Mouse (Mus musculus): ENCODE data around the gene Capn11. TPM values are rescaled to one million over a fixed set of nuclear protein-coding genes. Genes with fewer than 3 reads are reported as not detected.
A peak's percentile ranks its signal among the peaks of the same experiment; 100 is the strongest.

The Capn11 gene
- polyA plus RNA-seq, 1 experiment from 2014 or later: 0.26 TPM

GRCm38 (mm10) chr17:45596631-45597396, 62.3 kb downstream of the Capn11 start:
- Histone ChIP-seq H3K4me3 (no peak overlapping the region), H3K4me1 (replicated peaks) (peaks cover 75% of the 10 kb centered on the region), H3K27ac (peak overlapping the region; percentile 75), H3K27me3 (peaks cover 10% of the 10 kb centered on the region; the same call in 1 of the 2 replicates), H3K9me3 (replicated peaks) (no peaks in the 10 kb centered on the region), H3K4me2 (peak overlapping the region; percentile 12; the same call in 1 of the 2 replicates), H3K9ac (no peak overlapping the region), H3K36me3 (no peaks in the 10 kb centered on the region)
- ATAC-seq (replicated peaks; ENCODE audit: insufficient number of reproducible peaks, insufficient read depth, low FRiP score, low read depth): peak; percentile 59
- 34% methylated on average over 11 of the region's 11 CpGs for WGBS

DNA sequence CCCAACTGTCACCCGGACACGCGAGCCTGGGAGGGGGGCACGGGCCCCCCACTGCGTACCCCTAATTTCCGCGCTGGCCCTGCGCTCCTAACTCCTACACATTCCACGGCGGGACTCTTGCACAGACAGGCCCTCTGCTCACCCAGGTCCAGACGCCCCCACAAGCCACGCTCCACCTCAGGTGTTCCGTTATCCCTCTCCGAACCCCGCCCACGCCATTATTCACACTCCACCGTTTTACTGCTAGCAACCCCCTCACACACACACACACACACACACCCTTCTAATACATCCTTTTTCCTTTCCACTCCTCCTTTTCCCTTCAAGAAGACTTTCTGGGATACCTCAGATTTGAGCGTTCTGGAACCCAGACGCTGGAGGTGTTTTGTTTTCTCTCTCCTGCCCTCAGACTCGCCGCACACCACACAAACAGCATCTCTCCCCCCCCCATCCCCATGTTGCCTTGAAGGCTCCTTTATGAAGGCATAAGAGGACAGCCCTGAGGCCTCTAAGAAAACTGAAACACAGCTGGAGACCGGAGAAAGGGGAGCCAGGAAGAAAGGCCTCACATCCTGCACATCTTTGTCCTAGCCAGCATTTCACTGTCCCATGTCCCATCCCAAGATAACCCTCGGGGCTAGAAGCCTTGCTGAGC, 63.3 kb downstream of the Capn11 start:
- H3K36me3 ChIP-seq: no peaks in the 10 kb centered on the region
- H3K9ac ChIP-seq: peak overlapping the region; percentile 85
- no peaks in the 10 kb centered on the region for H3K9me3 ChIP-seq (replicated peaks)
- ATAC-seq (replicated peaks; ENCODE audit: insufficient number of reproducible peaks, insufficient read depth, low FRiP score, low read depth): no peak
- WGBS: 15% methylated on average over 23 of the region's 23 CpGs
- H3K27ac ChIP-seq: peak overlapping the region; percentile 75
- peak overlapping the region; percentile 76 for H3K4me3 ChIP-seq
- H3K4me2 ChIP-seq: peak overlapping the region; percentile 99
- peaks cover 76% of the 10 kb centered on the region for H3K4me1 ChIP-seq (replicated peaks)
- peaks cover 5% of the 10 kb centered on the region; the same call in 1 of the 2 replicates for H3K27me3 ChIP-seq

DNA sequence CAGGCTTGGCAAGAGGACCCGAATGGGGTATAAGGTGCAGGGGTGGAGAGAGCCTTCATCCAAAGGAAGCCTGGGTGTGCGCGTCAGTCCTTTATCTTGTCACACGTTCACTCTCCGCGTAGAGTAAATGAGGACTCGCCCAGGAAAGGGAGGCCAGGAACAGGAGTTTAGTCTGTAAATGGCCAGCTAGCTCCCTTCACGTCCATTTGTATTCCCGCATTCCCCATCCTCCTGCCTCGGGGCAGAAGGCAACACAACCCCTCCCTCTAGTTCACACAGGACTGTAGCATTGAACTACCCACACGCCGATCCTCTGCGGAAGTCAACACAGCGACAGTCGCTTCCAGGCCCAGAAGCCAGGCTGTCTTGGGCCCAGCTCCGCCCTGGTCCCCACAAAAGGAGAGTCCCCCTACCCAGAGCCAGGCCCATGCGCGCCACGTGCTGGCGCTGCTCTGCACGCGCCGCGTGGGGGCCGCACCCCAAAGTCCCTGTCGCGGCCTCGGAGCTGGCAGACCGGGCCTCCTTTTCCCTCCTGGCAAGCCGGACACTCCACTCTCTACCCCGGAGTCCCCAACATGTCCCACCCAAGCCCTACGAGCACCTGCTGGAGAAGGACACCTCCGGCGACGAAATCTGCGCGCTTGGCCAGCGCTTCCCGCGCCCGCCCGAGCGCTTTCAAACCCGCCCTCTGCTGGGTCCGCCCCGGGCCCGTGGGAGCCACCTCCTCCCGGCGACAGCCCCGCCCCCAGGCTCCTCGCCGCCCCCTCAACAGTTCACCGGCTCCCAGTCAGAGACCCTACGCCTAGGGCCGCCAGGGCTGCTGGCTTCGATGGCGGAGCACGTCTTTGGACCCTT, 64.0 kb downstream of the Capn11 start:
- Histone ChIP-seq H3K4me1 (replicated peaks) (peaks cover 76% of the 10 kb centered on the region), H3K4me3 (peak overlapping the region; percentile 76), H3K9me3 (replicated peaks) (no peaks in the 10 kb centered on the region), H3K36me3 (no peaks in the 10 kb centered on the region), H3K27ac (peak overlapping the region; percentile 75), H3K9ac (peak overlapping the region; percentile 85), H3K27me3 (no peaks in the 10 kb centered on the region; the same call in 1 of the 2 replicates), H3K4me2 (peak overlapping the region; percentile 99)
- ATAC-seq (replicated peaks; ENCODE audit: insufficient number of reproducible peaks, insufficient read depth, low FRiP score, low read depth): peak; percentile 67
- WGBS: under 1% methylated on average over 58 of the region's 58 CpGs

- 46% methylated on average over 8 of the region's 8 CpGs for WGBS
- H3K27me3 ChIP-seq: no peaks in the 10 kb centered on the region; the same call in 1 of the 2 replicates
- no peaks in the 10 kb centered on the region for H3K9me3 ChIP-seq (replicated peaks)
- H3K4me2 ChIP-seq: peak overlapping the region; percentile 99
- H3K4me3 ChIP-seq: peak overlapping the region; percentile 76
- peak overlapping the region; percentile 85; the same call in 1 of the 2 replicates for H3K9ac ChIP-seq
- peaks cover 9% of the 10 kb centered on the region; the same call in 1 of the 2 replicates for H3K36me3 ChIP-seq
- ATAC-seq (replicated peaks; ENCODE audit: insufficient number of reproducible peaks, insufficient read depth, low FRiP score, low read depth): no peak
- no peak overlapping the region for H3K27ac ChIP-seq
- H3K4me1 ChIP-seq (replicated peaks): peaks cover 69% of the 10 kb centered on the region
These were observed 64.9 kb downstream of the Capn11 start for GRCm38 (mm10) chr17:45594195-45594594.

- H3K27ac ChIP-seq: peak overlapping the region; percentile 84; the same call in 1 of the 2 replicates
- H3K4me2 ChIP-seq: peak overlapping the region; percentile 99
- H3K9ac ChIP-seq: peak overlapping the region; percentile 85
- H3K36me3 ChIP-seq: peaks cover 15% of the 10 kb centered on the region; the same call in 1 of the 2 replicates
- H3K4me3 ChIP-seq: peak overlapping the region; percentile 76
- H3K9me3 ChIP-seq (replicated peaks): no peaks in the 10 kb centered on the region
- ATAC-seq (replicated peaks; ENCODE audit: insufficient number of reproducible peaks, insufficient read depth, low FRiP score, low read depth): no peak
- 33% methylated on average over 8 of the region's 8 CpGs for WGBS
- H3K4me1 ChIP-seq (replicated peaks): peaks cover 67% of the 10 kb centered on the region
- no peaks in the 10 kb centered on the region; the same call in 1 of the 2 replicates for H3K27me3 ChIP-seq
These were observed 65.6 kb downstream of the Capn11 start for GRCm38 (mm10) chr17:45593479-45593878.

GRCm38 (mm10) chr17:45592606-45593431, 66.3 kb downstream of the Capn11 start:
- 37% methylated on average over 8 of the region's 8 CpGs for WGBS
- Histone ChIP-seq H3K27me3 (no peaks in the 10 kb centered on the region; the same call in 1 of the 2 replicates), H3K4me2 (peak overlapping the region; percentile 99), H3K4me1 (replicated peaks) (peaks cover 64% of the 10 kb centered on the region), H3K27ac (peak overlapping the region; percentile 84), H3K4me3 (peak overlapping the region; percentile 76), H3K36me3 (peaks cover 19% of the 10 kb centered on the region; the same call in 1 of the 2 replicates), H3K9me3 (replicated peaks) (no peaks in the 10 kb centered on the region), H3K9ac (peak overlapping the region; percentile 85)
- no peak for ATAC-seq (replicated peaks; ENCODE audit: insufficient number of reproducible peaks, insufficient read depth, low FRiP score, low read depth)

DNA sequence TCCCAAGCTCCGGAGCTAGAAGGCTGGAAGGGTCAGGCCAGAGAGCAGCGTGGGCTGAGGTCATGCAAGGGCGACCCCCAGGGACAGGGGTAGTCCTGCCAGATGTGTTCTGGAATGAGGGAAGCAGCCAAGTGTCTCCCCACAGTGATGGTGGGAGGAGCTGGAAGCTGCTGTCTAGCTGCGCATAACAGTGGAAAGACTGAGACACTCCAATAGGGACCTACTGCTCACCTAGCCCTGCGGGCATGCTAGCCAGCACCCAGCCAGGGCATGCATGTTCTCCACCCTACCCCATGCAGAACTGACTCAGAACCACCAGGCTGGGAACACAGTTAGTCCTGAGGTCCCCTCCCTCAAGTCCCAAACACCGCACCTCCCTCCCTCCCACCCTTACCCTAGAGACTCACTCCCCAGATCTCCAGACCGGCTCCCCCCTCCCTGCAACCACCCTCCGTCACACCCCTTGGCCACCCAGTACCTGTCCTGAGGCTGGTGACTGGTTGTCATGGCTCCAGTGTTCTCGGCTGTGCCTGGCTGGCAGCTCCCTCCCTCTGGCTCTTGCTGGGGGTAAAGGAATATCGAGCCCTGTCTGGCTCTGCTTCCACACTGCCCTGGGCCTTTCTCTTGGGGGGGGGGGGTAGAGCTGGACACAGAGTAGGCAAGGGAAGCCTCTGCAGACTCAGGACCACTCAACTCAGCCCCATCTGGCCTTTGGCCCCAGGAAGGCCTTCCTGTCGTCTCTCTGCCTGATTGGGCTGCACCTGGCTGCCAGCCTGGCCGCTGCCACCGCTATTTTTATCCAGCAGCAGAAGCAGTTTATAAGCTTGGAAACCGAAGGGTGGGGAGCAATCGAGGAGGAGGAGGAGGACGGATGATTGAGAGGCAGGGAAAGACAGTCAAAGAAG, 67.2 kb downstream of the Capn11 start:
- ATAC-seq (replicated peaks; ENCODE audit: insufficient number of reproducible peaks, insufficient read depth, low FRiP score, low read depth): no peak
- H3K27me3 ChIP-seq: no peaks in the 10 kb centered on the region; the same call in 1 of the 2 replicates
- 0 out of 2 replicates have a peak, but pooled peaks cover under 1% of the 10 kb centered on the region for H3K9me3 ChIP-seq (replicated peaks)
- peak overlapping the region; percentile 99 for H3K4me2 ChIP-seq
- H3K4me3 ChIP-seq: peak overlapping the region; percentile 76
- peaks cover 27% of the 10 kb centered on the region for H3K36me3 ChIP-seq
- H3K27ac ChIP-seq: peak overlapping the region; percentile 84
- peaks cover 61% of the 10 kb centered on the region for H3K4me1 ChIP-seq (replicated peaks)
- H3K9ac ChIP-seq: peak overlapping the region; percentile 85
- 39% methylated on average over 16 of the region's 16 CpGs for WGBS

DNA sequence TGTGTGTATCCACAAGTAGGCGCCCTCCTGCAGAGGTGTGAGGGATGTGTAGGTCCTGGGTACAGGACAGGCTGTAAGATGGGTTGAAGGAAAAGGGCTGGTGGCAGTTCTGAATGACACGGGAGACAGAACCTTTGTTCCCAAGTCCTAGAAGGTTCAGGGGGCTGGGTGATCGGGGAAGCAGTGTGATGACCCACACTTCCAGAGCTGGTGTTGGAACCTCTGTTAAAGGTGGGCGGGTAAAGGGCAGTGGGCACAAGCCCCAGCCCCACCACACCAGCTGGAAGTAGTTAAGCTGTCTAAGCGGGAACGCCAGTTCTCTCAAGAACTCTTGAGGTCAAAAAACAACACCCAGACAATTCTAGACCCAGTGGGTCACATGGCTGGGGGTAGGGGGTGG, 68.7 kb downstream of the Capn11 start:
- peaks cover 56% of the 10 kb centered on the region for H3K4me1 ChIP-seq (replicated peaks)
- H3K4me2 ChIP-seq: no peak overlapping the region
- no peak for ATAC-seq (replicated peaks; ENCODE audit: insufficient number of reproducible peaks, insufficient read depth, low FRiP score, low read depth)
- no peak overlapping the region for H3K4me3 ChIP-seq
- H3K36me3 ChIP-seq: peaks cover 33% of the 10 kb centered on the region
- no peaks in the 10 kb centered on the region; the same call in 1 of the 2 replicates for H3K27me3 ChIP-seq
- H3K9me3 ChIP-seq (replicated peaks): 0 out of 2 replicates have a peak, but pooled peaks cover 6% of the 10 kb centered on the region
- no peak overlapping the region for H3K9ac ChIP-seq
- WGBS: 72% methylated on average over 6 of the region's 6 CpGs
- H3K27ac ChIP-seq: no peak overlapping the region

DNA sequence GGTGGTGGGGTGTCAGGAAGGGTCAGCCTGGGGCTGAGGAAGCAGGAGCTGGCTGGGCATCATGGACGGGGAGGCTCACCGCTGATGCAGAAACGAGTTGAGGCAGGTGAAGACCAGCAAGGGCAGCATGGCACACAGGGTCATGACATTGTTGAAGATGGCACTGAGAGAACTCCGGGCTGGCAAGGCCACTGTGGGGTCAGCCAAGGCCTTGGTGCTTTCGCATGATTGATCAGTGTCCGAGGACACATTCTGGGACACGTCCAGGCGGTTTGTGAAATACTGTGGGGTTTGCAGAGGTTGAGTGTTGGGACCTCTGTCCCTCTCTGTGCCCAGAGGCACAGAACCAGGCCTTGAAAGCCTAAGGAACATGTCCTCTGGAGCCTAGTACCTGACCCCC, 69.3 kb downstream of the Capn11 start:
- 92% methylated on average over 8 of the region's 8 CpGs for WGBS
- H3K9me3 ChIP-seq (replicated peaks): 0 out of 2 replicates have a peak, but pooled peaks cover 6% of the 10 kb centered on the region
- no peaks in the 10 kb centered on the region; the same call in 1 of the 2 replicates for H3K27me3 ChIP-seq
- no peak overlapping the region for H3K4me3 ChIP-seq
- H3K4me2 ChIP-seq: no peak overlapping the region
- no peak overlapping the region for H3K9ac ChIP-seq
- peaks cover 56% of the 10 kb centered on the region for H3K4me1 ChIP-seq (replicated peaks)
- no peak for ATAC-seq (replicated peaks; ENCODE audit: insufficient number of reproducible peaks, insufficient read depth, low FRiP score, low read depth)
- H3K36me3 ChIP-seq: peaks cover 33% of the 10 kb centered on the region
- H3K27ac ChIP-seq: no peak overlapping the region

Measured in heart, embryonic 15.5 days (tissue).